ENCODE assay signal across 8 mouse cellular contexts in the genomic region with DNA sequence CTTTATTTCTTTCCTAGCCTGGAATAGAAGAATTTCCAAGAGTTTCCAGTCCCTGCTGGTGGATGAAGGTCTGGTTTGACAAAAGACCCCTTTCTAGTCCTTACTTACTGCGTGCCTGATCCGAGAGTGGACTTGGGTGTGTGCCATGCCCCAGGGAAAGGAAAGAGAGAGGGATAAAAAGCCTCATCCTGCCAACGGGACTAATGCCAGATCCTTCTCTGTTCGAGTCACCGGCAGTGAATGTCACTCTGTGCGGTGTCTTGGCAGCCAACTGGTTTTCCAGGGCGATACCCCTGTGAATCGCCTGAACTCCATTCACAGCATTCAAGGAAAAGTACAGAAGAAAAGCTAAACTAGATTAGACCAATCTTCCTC. TPM values are rescaled to one million over a fixed set of nuclear protein-coding genes. Genes with fewer than 3 reads are reported as not detected.
A peak's percentile ranks its signal among the peaks of the same experiment; 100 is the strongest.
DNase-seq lines count a peak whose midpoint lies in the region; ATAC-seq lines count a peak whose summit lies in the region.

No protein-coding gene starts in this region.

- no peaks in the 10 kb centered on the region for H3K9me3 ChIP-seq in forebrain, embryonic 15.5 days
- no peaks in the 10 kb centered on the region for H3K9me3 ChIP-seq in hindbrain, embryonic 16.5 days (ENCODE audit: control insufficient read depth, low read length)
- no peaks in the 10 kb centered on the region for H3K9me3 ChIP-seq in neural tube, embryonic 11.5 days (ENCODE audit: control insufficient read depth, low read length)

- peaks cover 26% of the 10 kb centered on the region for H3K4me1 ChIP-seq in forebrain, embryonic 15.5 days
- H3K4me1 ChIP-seq in hindbrain, embryonic 16.5 days (ENCODE audit: control insufficient read depth, insufficient read depth, low read depth, low read length) = peaks cover 10% of the 10 kb centered on the region
- peaks cover 12% of the 10 kb centered on the region for H3K4me1 ChIP-seq in neural tube, embryonic 11.5 days (ENCODE audit: control insufficient read depth, insufficient read depth, low read length)

- intact Hi-C loops in left cerebral cortex, postnatal 10 days (cut with DNase I) = loop anchor here (5.0 kb wide), 1 partner anchor 62 kb away; no protein-coding TSS in a partner anchor

- DNase-seq in NIH3T3 (ENCODE audit: low read depth) = peak; percentile 67
- DNase-seq in brain, embryonic 18.5 days (ENCODE audit: low read depth, low spot score) = peak; percentile 82
- peak; percentile 67 to 72 for DNase-seq in left cerebral cortex, postnatal 10 days (ENCODE audit: extremely low spot score in 1 of 2, low spot score in 2 of 2)
- DNase-seq in neural tube, embryonic 11.5 days (ENCODE audit: low spot score) = peak; percentile 17
- no peak for DNase-seq in ovary, postnatal 14 days (ENCODE audit: low spot score)
- no peak for DNase-seq in gastrocnemius, adult 18-20 months (ENCODE audit: low spot score)

- H3K4me2 ChIP-seq in forebrain, embryonic 15.5 days (replicated peaks) = peak overlapping the region; percentile 44
- H3K4me2 ChIP-seq in hindbrain, embryonic 16.5 days (ENCODE audit: low read length) = peak overlapping the region; percentile 44
- peak overlapping the region; percentile 27; the same call in 1 of the 2 replicates for H3K4me2 ChIP-seq in neural tube, embryonic 11.5 days (ENCODE audit: low read depth)

- peak; percentile 86 for ATAC-seq in forebrain, embryonic 15.5 days (replicated peaks)
- ATAC-seq in hindbrain, embryonic 16.5 days = peak; percentile 83
- no peak for ATAC-seq in neural tube, embryonic 11.5 days (ENCODE audit: insufficient read depth, low FRiP score, low TSS enrichment)

- no peaks in the 10 kb centered on the region for H3K27me3 ChIP-seq in forebrain, embryonic 15.5 days
- H3K27me3 ChIP-seq in hindbrain, embryonic 16.5 days (replicated peaks; ENCODE audit: control insufficient read depth, insufficient read depth, low read length) = no peaks in the 10 kb centered on the region
- H3K27me3 ChIP-seq in neural tube, embryonic 11.5 days (ENCODE audit: control insufficient read depth, insufficient read depth, low read length) = no peaks in the 10 kb centered on the region

- H3K9ac ChIP-seq in forebrain, embryonic 15.5 days (replicated peaks) = peak overlapping the region; percentile 37; the same call in 1 of the 2 replicates
- H3K9ac ChIP-seq in hindbrain, embryonic 16.5 days (ENCODE audit: low read depth, low read length) = no peak overlapping the region
- no peak overlapping the region for H3K9ac ChIP-seq in neural tube, embryonic 11.5 days (ENCODE audit: low read length)

- peak overlapping the region; percentile 26 for H3K4me3 ChIP-seq in forebrain, embryonic 15.5 days
- no peak overlapping the region for H3K4me3 ChIP-seq in hindbrain, embryonic 16.5 days (ENCODE audit: low read length)
- H3K4me3 ChIP-seq in neural tube, embryonic 11.5 days (ENCODE audit: low read depth, low read length) = no peak overlapping the region

- no peaks in the 10 kb centered on the region for H3K36me3 ChIP-seq in forebrain, embryonic 15.5 days
- no peaks in the 10 kb centered on the region for H3K36me3 ChIP-seq in hindbrain, embryonic 16.5 days (ENCODE audit: control insufficient read depth, insufficient read depth, low read length)
- H3K36me3 ChIP-seq in neural tube, embryonic 11.5 days (ENCODE audit: control insufficient read depth, insufficient read depth, low read length) = no peaks in the 10 kb centered on the region

- 2% methylated on average over 8 of the region's 8 CpGs for WGBS in forebrain, embryonic 15.5 days
- 16% methylated on average over 8 of the region's 8 CpGs for WGBS in hindbrain, embryonic 16.5 days
- WGBS in neural tube, embryonic 11.5 days = 34% methylated on average over 8 of the region's 8 CpGs

- peak overlapping the region; percentile 87 for H3K27ac ChIP-seq in forebrain, embryonic 15.5 days (replicated peaks)
- peak overlapping the region; percentile 73 for H3K27ac ChIP-seq in hindbrain, embryonic 16.5 days (ENCODE audit: low read depth, low read length)
- H3K27ac ChIP-seq in neural tube, embryonic 11.5 days (ENCODE audit: low read depth, low read length) = no peak overlapping the region

RNA-seq across cellular contexts. Expression of a gene that starts 19.7 kb away (rescaled TPM):
- 14.2 and 15.7 TPM in 2 replicates for polyA plus RNA-seq in forebrain, embryonic 15.5 days (2015; fragmentation: Nextera tagmentation; extraction: Ambion mirVana)
- polyA plus RNA-seq in hindbrain, embryonic 16.5 days (2015; fragmentation: Nextera tagmentation; extraction: Ambion mirVana) = 8.6 and 8.8 TPM in 2 replicates
- 10 to 100 TPM; 30.1 TPM for total RNA-seq in left cerebral cortex, postnatal 10 days (2021)
- 5.7 and 7.0 TPM in 2 replicates for polyA plus RNA-seq in neural tube, embryonic 11.5 days (2014; fragmentation: Nextera tagmentation; extraction: Ambion mirVana)
- 1 to 10 TPM; 5.4 to 6.4 TPM for total RNA-seq in gastrocnemius, adult 18-20 months (2021)

Comparison
In these comparisons a context has a peak if more than half of its experiments do, and no peak if none do; other contexts are left out.
1. DNase-seq: peak in NIH3T3 (single experiment), brain, embryonic 18.5 days (single experiment), left cerebral cortex, postnatal 10 days (2 of 2) and neural tube, embryonic 11.5 days (single experiment); none in ovary, postnatal 14 days (single experiment) and gastrocnemius, adult 18-20 months (single experiment).
2. Peak in every context shown above with its lines, with median percentiles within 50 percentile points of each other: H3K4me2 ChIP-seq.